Mouse (Mus musculus) spleen, postnatal 36 days (tissue): ENCODE data around the gene Sema6d.

Experiments
- DNase-seq, 2 experiments: peaks; one replicate each; pipeline ENCODE4 v3.0.0; 2022; ENCODE audit warnings: low spot score in 2 of 2, mixed read lengths in 1 of 2

Gene Sema6d

GRCm38 (mm10) chr2:124612727-124613510, 523.1 kb downstream of the Sema6d start:
- no peak for DNase-seq

GRCm38 (mm10) chr2:124613671-124614210, 524.0 kb downstream of the Sema6d start:
- no peak for DNase-seq

GRCm38 (mm10) chr2:124616746-124617145, 527.0 kb downstream of the Sema6d start:
- DNase-seq = no peak

GRCm38 (mm10) chr2:124617440-124617839, 527.7 kb downstream of the Sema6d start:
- no peak for DNase-seq

- DNase-seq = no peak
Measured at GRCm38 (mm10) chr2:124618091-124618490, 528.3 kb downstream of the Sema6d start.

GRCm38 (mm10) chr2:124618526-124619219, 528.9 kb downstream of the Sema6d start:
- no peak for DNase-seq

- no peak for DNase-seq
Measured at GRCm38 (mm10) chr2:124620470-124620869, 530.7 kb downstream of the Sema6d start.

- DNase-seq = no peak
Measured at GRCm38 (mm10) chr2:124621972-124622621, 532.3 kb downstream of the Sema6d start.

- no peak for DNase-seq
Measured at GRCm38 (mm10) chr2:124624247-124624929, 534.6 kb downstream of the Sema6d start.

GRCm38 (mm10) chr2:124626425-124626824, 536.7 kb downstream of the Sema6d start:
- no peak for DNase-seq

GRCm38 (mm10) chr2:124627664-124628063, 537.9 kb downstream of the Sema6d start:
- DNase-seq = no peak

- DNase-seq = no peak
Measured at GRCm38 (mm10) chr2:124628701-124629100, 538.9 kb downstream of the Sema6d start.

- no peak for DNase-seq
Measured at GRCm38 (mm10) chr2:124634400-124634998, 544.7 kb downstream of the Sema6d start.

GRCm38 (mm10) chr2:124635271-124635865, 545.6 kb downstream of the Sema6d start:
- no peak for DNase-seq

GRCm38 (mm10) chr2:124637080-124637479, 547.3 kb downstream of the Sema6d start:
- DNase-seq = no peak

GRCm38 (mm10) chr2:124639221-124639963, 549.6 kb downstream of the Sema6d start:
- no peak for DNase-seq

- DNase-seq = no peak
Measured at GRCm38 (mm10) chr2:124640500-124641193, 550.9 kb downstream of the Sema6d start.

GRCm38 (mm10) chr2:124641194-124641558, 551.4 kb downstream of the Sema6d start:
- DNase-seq = no peak

- DNase-seq = no peak
Measured at GRCm38 (mm10) chr2:124642131-124642530, 552.4 kb downstream of the Sema6d start.

- DNase-seq = no peak
Measured at GRCm38 (mm10) chr2:124650609-124651008, 560.8 kb downstream of the Sema6d start.
